Mouse (Mus musculus) monocyte, adult 5-6 weeks (primary cell): ENCODE measurements around the gene Anapc1. TPM values are rescaled to one million over a fixed set of nuclear protein-coding genes. Genes with fewer than 3 reads are reported as not detected.
"Not testable (repeated sequence)": the region's sequence is repeated elsewhere in the genome, so short reads cannot be mapped to it uniquely, and the experiment has no call there.

Experiments used
- ATAC-seq: fragments of 153-309, 156-312 bp; replicated peaks from 2 replicates; pipeline ENCODE4 v1.8.0; 2017; ENCODE audit warnings: mild to moderate bottlenecking; ENCODE audit not compliant: low TSS enrichment, insufficient number of reproducible peaks, severe bottlenecking, poor library complexity, low FRiP score
- total RNA-seq: library from RNA; stranded (forward); fragments of 200-1000, 200-491, 200-594 nt; gene quantifications from 3 replicates; pipeline ENCODE4 v1.2.3, GENCODE M21; 2017

Anapc1 gene
- total RNA-seq, 1 experiment from 2014 or later: 71.5 TPM

DNA sequence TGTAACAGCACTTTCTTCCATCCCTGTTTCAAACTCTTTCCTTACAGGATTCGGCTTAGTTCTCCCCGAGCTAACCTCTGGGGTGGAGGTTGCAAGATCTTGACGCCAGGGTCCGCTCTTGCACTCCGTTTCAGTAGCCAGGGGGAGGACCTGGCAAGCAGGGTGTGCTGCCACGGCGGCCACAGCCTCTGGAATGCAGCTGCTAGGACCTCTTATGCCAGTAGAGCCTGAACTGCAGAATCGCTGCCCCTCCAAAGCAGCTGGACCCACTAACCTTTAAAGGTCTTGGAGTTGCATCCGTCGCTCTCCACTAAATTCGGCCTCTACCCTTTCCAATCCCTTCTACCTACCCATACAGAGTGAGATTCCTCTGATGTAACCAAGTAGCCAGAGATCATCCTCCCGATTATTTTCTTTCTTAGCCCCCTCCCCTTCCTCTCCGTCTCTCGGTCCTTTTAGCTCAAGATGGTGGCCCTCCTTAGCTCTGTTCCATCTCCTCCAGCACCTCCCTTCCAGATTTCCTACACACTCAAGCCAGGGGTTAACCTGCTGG lies 11.0 kb upstream of the Anapc1 start:
- ATAC-seq: peak; percentile 81

GRCm38 (mm10) chr2:128697566-128697965 lies 10.4 kb upstream of the Anapc1 start:
- no peak for ATAC-seq

GRCm38 (mm10) chr2:128697047-128697446 lies 9.9 kb upstream of the Anapc1 start:
- ATAC-seq: no peak

- no peak for ATAC-seq
These were observed 9.2 kb upstream of the Anapc1 start for GRCm38 (mm10) chr2:128696426-128696825.

DNA sequence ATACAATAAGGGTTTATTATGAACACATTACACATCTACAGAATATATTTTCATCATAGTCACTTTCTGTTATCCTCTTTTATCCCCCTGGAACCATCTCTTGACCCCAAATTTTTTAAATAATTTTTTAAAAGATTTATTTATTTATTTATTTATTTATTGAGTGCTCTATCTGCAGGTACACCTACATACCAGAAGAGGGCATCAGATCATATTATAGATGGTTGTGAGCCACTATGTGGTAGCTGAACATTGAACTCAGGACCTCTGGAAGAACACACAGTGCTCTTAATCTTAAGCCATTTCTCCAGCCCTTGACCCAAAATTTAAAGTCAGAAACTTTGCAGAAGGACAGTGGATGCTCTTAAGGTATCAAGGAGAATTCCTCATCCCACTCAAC lies 7.4 kb upstream of the Anapc1 start:
- ATAC-seq: no peak

DNA sequence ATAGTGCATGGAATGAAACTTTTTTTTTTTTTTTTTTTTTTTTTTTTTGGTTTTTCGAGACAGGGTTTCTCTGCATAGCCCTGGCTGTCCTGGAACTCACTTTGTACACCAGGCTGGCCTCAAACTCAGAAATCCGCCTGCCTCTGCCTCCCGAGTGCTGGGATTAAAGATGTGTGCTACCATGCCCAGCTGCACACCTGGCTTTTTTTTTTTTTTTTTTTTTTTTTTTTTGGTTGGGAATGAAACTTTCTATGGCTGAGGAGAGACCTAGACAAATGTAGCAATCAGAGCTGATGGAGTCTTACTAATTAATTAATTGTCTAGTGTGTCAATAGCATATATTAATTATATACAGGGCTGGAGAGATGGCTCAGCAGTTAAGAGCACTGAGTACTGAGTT lies 6.6 kb upstream of the Anapc1 start:
- not testable (repeated sequence) for ATAC-seq

DNA sequence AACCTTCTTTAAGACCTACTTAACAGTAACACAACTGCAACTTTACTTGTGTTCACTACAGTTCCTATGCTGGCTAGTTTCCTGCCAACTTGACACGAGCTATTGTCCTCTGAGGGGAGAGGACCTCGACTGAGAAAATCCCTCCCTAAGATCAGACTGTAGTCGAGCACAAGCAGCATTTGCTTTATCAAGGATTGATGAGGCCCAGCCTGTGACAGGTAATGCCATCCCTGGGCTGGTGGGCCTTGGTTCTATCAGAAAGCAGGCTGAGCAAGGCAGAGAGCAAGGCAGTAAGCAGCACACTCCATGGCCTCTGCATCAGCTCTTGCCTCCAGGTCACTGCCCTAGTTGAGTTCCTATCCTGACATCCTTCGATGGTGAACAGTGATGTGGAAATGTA lies 6.0 kb upstream of the Anapc1 start:
- no peak for ATAC-seq

- ATAC-seq: no peak
These were observed 5.6 kb upstream of the Anapc1 start for GRCm38 (mm10) chr2:128692771-128693170.

- no peak for ATAC-seq
These were observed 5.1 kb upstream of the Anapc1 start for GRCm38 (mm10) chr2:128692336-128692735.

DNA sequence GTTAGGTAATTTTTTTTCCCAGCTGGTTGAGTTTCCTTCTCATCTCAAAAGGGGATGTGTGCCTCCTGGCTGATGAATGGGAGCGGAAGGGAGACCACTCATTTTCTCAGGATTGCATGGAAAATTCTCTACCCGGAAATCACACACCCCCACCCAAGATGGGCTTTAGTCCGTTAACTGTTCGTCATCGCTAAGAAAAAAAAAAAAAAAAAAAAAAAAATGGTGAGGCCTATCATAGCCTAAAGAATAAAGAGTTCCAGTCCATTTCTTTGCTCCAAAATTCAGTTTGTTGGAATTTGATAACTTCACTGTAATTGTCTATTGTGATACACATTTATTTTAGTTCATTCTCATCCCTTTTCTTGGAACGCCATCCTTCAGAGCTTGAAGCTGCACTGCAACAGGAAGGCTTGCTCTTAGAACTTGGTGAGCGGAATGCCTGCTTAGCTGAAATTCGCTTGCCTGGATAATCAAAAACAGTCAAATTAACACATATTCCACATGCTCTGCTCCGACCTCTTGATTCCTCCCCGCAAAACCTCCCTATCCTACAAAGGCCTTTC lies 448 bp upstream of the Anapc1 start:
- ATAC-seq: no peak

DNA sequence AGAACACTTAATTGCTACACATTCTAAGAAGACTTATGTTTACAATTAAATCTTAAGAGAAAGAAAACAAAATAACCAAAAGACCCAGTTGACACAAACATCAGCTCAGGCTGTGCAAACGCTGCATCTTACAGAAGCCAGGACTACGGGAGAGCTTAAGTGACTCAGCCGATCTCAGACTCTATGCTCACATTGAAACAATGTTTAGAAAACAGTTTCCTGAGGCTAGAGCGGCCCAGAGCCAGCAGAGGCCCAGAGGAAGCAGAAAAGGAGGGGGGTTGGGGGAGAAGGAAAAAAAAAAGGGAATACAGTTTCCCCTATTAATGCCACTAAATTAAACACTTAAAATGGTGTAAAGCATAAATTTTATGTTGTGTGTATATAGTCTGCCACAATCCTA lies 6.5 kb downstream of the Anapc1 start:
- ATAC-seq: no peak

DNA sequence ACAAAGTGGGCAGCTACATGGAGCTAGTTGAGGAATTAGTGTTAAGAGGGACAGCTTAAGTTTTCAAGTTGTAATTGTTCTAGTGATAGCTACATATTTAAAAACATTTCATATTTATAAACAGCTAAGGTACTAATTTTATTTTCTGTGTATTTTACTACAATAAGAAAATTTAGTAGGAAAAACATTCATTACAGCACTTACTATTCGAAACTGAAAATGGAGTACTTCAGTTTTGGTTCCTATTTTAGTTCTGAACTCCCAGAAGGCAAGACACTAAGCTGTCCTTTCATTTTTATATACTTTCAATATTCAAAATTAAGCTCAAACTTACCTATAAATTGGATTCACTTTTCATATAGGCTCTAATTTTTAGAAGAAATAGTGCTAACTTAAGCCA lies 66.6 kb downstream of the Anapc1 start:
- ATAC-seq: no peak

- no peak for ATAC-seq
These were observed 71.8 kb downstream of the Anapc1 start for GRCm38 (mm10) chr2:128615366-128615765.

DNA sequence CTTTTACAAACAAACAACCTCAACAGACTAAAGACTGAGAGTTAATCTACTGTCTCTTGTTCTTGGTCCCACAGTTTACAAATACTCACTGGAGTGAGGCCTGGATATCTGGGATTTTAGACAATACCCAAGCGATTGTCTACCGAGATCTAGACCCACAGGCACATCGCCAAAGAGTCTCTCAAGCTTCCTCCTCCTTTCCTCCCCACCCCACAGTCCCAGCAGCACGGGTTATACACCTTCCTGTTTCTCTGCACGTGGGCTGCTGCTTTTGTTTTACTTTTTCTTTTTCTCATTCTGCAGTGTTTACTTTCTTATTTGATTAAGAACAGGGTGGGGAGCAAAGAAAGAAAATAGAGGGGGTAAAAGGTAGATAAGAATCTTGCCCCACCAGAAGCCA lies 73.8 kb downstream of the Anapc1 start:
- ATAC-seq: no peak

DNA sequence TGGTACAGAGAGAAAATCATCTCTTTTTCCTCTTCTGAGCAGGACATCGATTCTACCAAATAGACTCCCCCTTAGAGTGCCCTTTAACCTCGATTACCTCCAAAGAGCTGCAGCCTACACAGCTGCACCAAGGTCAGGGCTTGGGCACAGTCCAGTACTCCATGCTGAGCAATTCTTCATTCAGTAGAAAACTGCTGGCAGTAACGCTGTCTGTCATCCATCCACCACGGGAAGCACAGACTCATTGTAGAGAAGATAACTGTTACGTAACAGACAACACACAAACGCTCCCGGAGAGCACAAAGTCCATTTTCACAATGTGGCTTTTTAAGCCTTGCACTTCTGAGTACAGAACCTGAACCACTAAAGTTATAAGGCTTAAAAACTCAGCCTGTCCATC lies 74.9 kb downstream of the Anapc1 start:
- ATAC-seq: no peak

GRCm38 (mm10) chr2:128611178-128611577 lies 76.0 kb downstream of the Anapc1 start:
- ATAC-seq: no peak

GRCm38 (mm10) chr2:128609286-128609685 lies 77.9 kb downstream of the Anapc1 start:
- ATAC-seq: no peak

- no peak for ATAC-seq
These were observed 85.7 kb downstream of the Anapc1 start for GRCm38 (mm10) chr2:128601534-128601933.

DNA sequence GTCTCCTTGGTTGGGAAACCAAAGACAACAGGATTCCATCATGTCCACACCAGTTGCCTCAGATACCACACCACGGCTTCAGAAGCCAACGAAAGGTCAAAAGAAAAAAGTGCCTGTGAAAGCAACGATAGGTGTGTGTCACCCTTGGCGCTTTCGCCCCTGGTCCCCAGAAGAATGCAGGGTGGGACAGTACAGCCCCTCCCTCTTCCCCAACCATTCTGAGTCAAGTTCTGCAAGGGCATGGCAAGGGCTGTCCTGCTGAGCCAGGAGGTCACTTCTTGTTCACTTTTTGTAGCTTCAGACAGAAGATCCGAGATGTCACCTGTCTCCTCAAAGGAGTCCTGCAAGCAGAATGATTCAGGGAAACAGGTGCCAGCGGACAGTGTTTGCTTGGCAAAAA lies 94.9 kb downstream of the Anapc1 start:
- ATAC-seq: no peak

DNA sequence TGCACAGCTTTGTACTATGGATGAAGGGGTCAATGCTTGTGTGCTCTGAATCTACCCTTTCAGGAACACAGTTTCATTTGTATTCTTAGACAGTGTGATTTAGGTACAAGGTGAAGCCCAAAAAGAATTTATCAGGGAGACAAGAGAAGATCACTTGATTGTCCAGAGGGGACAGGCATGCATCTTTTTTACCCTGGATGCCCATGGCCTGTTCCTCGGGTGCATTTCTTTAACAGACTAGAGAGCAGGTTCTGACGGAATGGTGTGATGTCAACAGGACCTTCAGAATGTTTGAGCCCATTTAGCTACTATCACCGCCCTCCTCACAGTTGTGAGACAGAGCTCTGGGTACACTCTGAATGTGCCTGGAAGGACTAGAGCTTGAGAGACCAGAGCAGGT lies 96.3 kb downstream of the Anapc1 start, which contains the start of gene Spdye4c:
TSS of gene Spdye4c (plus strand) at position 301 of the 400 bp plus-strand sequence.
- no peak for ATAC-seq

DNA sequence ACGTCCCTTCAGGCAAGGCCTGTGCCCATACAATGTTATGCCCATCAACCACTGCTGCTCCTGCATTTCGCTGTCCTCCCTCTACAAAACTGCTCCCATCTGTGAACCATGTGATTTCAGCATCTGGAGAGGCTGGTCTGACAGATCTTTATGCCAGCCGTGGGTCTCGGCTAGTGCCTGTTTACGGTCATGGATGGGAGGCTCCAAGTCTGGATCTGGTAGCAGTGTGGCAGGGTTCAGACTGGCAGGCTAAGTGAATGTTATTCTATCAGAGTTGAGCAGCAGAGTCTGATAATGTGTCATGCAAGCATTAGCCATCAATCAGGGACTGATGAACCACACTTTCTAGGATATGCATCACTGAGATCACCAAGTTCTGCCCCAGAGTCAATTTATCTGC lies 104.3 kb downstream of the Anapc1 start:
- no peak for ATAC-seq
